Mouse (Mus musculus) embryonic fibroblast, embryonic 13.5 days (primary cell): ENCODE results near the gene Nudt16l1. TPM values are rescaled to one million over a fixed set of nuclear protein-coding genes. Genes with fewer than 3 reads are reported as not detected.

ENCODE experiments used
- H3K27ac ChIP-seq: 2 replicates; pipeline ENCODE4 v1.5.1; 2012; ENCODE audit warnings: low read length, control low read depth, inconsistent platforms; ENCODE audit not compliant: insufficient read depth
- H3K4me1 ChIP-seq: 2 replicates; pipeline ENCODE4 v1.6.1; 2011; ENCODE audit warnings: low read length; ENCODE audit not compliant: control insufficient read depth, insufficient read depth
- H3K4me3 ChIP-seq: 2 replicates; pipeline ENCODE4 v1.5.1; 2011; ENCODE audit warnings: mild to moderate bottlenecking, control low read depth, low read length; ENCODE audit not compliant: insufficient read depth
- CTCF ChIP-seq: IDR thresholded peaks from 2 replicates; pipeline ENCODE4 v1.5.1; 2011; ENCODE audit warnings: mild to moderate bottlenecking, control low read depth, low read length, moderate library complexity, borderline replicate concordance; ENCODE audit not compliant: insufficient read depth
- POLR2A ChIP-seq: IDR thresholded peaks from 2 replicates; pipeline ENCODE4 v1.6.1; 2011; ENCODE audit warnings: low read depth, mild to moderate bottlenecking, control low read depth, low read length, moderate library complexity
- polyA plus RNA-seq: library from polyadenylated mRNA; stranded (reverse); fragments of >200 nt; gene quantifications from 2 replicates; pipeline ENCODE4 v1.2.4, GENCODE M21; 2011; ENCODE audit warnings: low read depth; ENCODE audit not compliant: missing spikeins, insufficient read length

Nudt16l1 gene
- polyA plus RNA-seq: 20.2 and 27.5 TPM in 2 replicates

DNA sequence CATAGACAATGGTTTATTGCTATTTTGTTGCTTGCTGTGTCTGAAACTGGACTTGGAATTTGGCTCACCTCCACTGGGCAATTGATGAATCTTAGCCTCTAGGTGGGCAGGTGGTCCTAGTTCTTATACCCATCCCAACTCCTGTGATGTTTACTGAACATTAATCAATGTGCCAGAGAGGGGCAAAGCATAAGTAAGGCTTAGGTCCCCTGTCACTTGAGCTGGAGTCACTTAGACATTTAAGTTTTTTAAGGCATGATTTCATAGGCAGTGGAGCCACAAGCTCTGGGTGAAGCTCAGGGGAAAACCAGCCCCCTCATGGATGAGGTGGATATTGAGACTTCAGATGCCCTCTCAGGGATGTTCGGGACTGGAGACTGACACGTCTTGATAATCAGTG lies at the start of gene Nudt16l1:
Gene Nudt16l1, plus strand, starts transcription at position 301 of the 400 bp plus-strand sequence.
- H3K27ac ChIP-seq: no peak within 1 kb of the TSS
- no peaks in the 10 kb centered on the region for H3K4me1 ChIP-seq
- H3K4me3 ChIP-seq: peak within 1 kb of the TSS; percentile 71
- TF ChIP-seq CTCF (no peak), POLR2A (no peak)

DNA sequence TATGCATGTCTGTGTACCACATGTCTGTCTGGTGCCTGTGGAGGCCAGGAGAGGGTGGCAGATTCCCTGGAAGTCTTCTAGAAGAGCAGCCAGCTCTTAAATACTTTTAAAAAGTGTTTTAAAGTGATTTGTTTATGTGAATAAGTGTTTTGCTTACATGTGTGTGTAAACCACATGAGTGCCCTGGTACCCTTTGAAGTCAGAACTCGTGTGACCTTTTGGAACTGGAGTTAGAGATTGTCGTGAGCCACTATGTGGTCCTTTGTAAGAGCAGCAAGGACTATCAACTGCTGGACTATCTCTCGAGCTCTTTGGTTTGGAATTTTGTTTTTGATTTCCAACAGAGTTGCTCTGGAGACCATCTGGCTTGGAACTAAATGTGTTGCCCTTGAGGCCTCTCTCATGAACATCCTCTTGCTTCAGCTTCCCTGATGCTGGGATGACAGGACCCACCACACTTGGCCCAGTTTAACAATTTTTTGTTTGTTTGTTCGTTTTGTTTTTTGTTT lies 48.3 kb upstream of the Nudt16l1 start:
- no peak for TF ChIP-seq POLR2A
- TF ChIP-seq CTCF: no peak
- Histone ChIP-seq H3K4me1 (peaks cover 5% of the 10 kb centered on the region), H3K27ac (no peak overlapping the region), H3K4me3 (no peak overlapping the region)

DNA sequence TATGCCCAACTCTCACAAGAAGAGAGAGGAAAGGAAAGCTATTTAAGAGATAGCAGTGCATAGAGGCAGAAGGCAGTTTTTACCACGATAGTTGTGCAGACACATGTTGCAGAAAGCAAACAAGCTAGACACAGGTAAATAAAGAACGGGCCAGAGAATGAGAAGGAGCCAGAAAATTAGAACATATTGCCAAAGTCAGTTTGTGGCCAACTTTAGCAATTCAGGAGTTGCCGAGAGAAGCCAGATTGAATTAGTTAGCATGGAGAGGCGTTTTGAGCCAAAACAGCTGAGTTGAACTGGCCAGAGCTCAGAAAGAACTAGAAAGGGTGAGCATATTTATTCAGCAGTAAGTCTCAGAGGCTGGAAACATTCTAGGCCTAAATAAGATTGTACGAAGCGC lies 46.4 kb upstream of the Nudt16l1 start:
- TF ChIP-seq POLR2A: no peak
- no peak for TF ChIP-seq CTCF
- no peak overlapping the region for H3K27ac ChIP-seq
- peaks cover 4% of the 10 kb centered on the region; the same call in 1 of the 2 replicates for H3K4me1 ChIP-seq
- H3K4me3 ChIP-seq: no peak overlapping the region

DNA sequence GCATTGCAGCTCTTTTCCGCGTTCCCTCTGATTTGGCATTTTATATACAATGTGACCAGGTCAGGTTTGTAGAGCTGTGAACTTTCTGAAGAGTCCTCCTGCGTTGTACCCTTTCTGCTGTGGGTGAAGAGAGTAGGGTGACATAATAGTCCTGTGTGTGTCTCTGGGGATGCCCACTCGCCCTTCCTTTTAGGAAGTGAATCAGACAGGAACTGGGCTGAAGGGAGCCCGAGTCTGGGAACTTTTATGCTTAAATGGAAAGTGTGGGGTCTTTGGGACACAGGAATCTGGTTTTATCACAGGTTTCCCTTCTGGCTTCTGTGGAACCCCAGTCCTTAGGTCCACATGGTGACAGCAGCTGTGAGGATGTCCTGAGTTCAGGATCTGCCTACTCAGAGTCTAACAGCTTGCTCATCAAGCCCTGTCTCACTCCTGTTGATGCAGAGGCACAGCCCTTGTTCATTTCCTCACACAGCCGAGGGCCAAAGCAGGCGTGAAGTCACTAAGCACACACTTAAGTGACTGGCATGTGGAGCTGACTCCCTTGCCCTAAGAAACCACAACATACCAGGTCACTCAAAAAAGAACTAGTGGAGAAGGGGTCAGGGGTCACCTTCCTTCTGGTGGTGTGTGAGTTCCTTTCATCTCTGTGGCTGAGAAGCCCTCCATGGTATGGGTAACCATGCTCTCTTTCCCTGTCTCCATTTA lies 44.2 kb upstream of the Nudt16l1 start:
- TF ChIP-seq POLR2A: no peak
- TF ChIP-seq CTCF: no peak
- Histone ChIP-seq H3K4me1 (no peaks in the 10 kb centered on the region), H3K4me3 (no peak overlapping the region), H3K27ac (no peak overlapping the region)

DNA sequence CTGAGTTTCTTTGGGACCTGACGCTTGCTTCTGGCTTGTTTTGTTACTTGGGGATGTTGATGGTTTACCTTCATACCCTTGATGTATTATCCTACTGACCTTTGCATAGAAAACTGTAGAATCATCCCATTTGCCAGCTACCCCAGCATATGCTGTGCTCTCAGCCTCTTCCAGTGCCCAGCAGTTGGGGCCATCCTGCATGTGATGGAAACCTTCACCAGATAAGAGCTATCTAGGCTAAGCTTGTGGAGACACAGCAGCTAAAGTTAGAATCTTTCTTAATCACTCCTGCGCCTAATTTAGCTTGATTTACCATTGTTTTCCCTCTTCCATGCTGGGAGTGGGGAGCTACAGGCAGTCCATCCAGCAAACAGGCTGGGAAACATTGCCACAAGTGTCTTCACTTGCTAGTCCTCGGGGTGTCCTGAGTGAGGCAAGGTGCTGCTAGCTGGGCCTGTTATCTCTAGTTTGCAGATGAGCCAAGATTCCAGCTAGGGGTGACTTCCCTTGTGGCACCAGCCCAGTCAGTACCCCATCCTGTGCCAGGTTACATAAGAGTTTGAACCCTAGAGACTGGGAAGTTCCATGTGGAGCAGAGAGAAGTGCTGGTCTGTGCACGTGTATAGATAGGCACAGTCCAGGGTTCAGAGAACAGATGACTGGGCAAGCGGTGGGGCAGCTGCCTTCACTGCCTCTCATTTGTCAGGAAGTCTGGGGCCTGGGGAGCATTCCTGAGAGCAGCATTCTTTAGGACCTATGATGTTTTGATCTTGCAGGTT lies 42.1 kb upstream of the Nudt16l1 start:
- no peak overlapping the region for H3K27ac ChIP-seq
- no peak overlapping the region for H3K4me3 ChIP-seq
- H3K4me1 ChIP-seq: peaks cover 2% of the 10 kb centered on the region; the same call in 1 of the 2 replicates
- TF ChIP-seq POLR2A (no peak), CTCF (no peak)

DNA sequence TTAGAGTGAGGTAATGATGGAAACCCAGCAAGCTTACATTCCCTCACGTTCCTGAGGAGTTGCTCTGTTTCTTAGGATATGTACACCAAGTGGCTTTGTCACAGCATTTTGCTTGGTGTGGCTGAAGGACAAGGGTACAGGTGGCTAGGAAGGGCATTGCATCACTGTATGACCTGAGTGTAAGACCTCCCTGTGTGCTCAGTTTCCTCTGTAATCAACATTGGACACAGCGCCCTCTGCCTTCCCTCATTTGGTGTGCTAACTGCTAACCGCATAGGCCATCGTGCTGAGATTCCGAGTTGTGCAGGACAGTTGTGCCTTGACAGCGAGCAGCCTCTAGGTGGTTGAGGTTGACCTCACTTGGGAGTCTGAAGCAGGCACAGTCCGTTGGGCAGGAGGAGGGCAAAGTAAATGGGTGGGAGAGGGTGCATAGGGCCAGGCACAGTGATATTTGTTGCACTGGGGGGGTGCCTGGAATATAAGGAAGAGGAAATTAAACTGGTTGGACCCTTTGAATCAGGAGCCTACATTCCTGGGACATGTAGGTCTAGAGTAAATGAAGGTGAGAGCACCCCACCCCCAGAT lies 41.3 kb upstream of the Nudt16l1 start:
- Histone ChIP-seq H3K4me3 (no peak overlapping the region), H3K27ac (no peak overlapping the region), H3K4me1 (peaks cover 2% of the 10 kb centered on the region; the same call in 1 of the 2 replicates)

DNA sequence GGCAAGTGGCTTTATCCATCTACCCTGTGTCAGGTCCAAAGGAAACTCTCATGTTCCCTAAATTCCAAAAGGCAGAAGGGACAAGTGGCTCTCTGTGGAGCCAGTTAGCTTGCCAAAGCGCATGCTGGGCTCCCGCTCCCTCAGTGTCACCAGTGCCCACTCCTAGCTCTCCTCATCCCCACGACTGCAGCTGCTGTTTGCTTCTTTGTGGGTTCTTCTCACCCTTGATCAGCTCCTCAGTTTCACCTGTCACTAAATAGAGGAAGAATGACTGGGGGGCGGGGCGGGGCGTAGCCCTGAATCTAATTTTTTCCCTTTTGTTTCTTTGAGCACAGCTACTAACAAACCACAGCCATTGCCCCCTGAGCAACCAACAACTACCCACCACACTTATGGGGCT lies 39.7 kb upstream of the Nudt16l1 start:
- TF ChIP-seq POLR2A (no peak), CTCF (no peak)
- no peak overlapping the region for H3K4me3 ChIP-seq
- no peak overlapping the region for H3K27ac ChIP-seq
- H3K4me1 ChIP-seq: peaks cover 2% of the 10 kb centered on the region; the same call in 1 of the 2 replicates

More for the DNA sequence above, 41.3 kb upstream of the Nudt16l1 start:
- TF ChIP-seq CTCF (peak; percentile 4; the same call in 1 of the 2 replicates), POLR2A (no peak)

DNA sequence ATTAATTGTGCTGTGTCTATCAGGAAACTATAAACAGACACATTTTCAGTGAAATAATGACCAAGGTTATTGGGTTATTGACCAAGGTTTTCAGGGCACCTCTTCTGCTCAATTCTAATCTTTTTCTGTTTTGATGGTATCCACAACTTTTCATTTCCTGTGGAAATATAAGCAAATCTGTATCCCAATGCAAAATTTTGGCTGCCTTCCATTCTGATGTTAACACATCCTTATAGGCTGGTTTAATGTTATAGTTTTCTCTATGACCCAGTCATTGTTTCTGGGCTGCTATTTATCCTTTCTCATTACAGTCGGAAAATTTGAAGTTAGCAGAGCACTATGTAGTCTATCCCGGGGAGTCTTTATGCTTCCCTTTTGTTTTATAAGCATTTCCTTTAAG lies 38.9 kb upstream of the Nudt16l1 start:
- TF ChIP-seq CTCF: no peak
- TF ChIP-seq POLR2A: no peak
- Histone ChIP-seq H3K27ac (no peak overlapping the region), H3K4me3 (no peak overlapping the region), H3K4me1 (peaks cover 2% of the 10 kb centered on the region; the same call in 1 of the 2 replicates)

DNA sequence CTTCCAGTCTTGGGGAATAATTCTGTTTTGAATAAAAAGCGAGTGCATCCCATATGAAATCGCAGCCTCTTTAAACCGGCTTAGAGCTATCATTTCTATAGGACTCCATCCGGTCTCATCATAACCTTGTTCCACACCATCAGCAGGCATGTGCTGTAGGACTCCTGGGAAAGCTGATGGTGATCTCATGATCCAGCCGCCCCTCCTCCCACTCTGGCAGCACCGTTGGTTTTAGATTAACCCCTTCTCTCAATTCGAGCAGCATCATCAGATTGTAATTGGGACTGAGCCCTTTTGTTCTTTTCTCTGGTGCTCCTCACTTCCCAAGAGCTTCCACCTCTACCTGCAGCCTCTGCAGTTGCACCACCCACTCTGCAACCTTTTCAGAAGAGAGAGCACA lies 37.4 kb upstream of the Nudt16l1 start:
- peaks cover 2% of the 10 kb centered on the region; the same call in 1 of the 2 replicates for H3K4me1 ChIP-seq
- no peak overlapping the region for H3K27ac ChIP-seq
- no peak for TF ChIP-seq CTCF
- no peak for TF ChIP-seq POLR2A
- H3K4me3 ChIP-seq: no peak overlapping the region

DNA sequence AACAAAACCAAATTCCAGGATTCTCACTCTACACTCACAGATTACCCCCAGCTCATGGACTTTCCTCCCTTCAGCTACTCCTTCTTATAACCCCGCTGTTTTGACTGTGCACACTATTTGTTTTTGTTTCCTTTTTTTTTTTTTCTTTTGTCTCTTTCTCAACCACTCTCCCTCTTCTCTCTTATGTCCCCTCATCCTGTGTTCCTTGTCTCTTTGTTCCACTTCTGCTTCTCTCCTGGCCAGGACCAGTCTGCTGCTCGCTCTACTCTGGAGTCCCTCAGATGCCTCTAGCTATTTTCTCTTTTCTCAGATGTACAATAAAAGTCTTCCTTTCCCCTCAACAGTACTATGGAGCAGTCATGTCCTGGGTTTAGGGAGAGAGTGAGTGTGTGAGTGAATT lies 36.2 kb upstream of the Nudt16l1 start:
- Histone ChIP-seq H3K4me3 (no peak overlapping the region), H3K27ac (no peak overlapping the region), H3K4me1 (peaks cover 2% of the 10 kb centered on the region; the same call in 1 of the 2 replicates)
- no peak for TF ChIP-seq CTCF
- TF ChIP-seq POLR2A: no peak
